Mouse (Mus musculus) ES-Bruce4 (cell line): Measurements from ENCODE around the gene Rpap1. TPM values are rescaled to one million over a fixed set of nuclear protein-coding genes. Genes with fewer than 3 reads are reported as not detected.

ENCODE experiments used
- H3K27ac ChIP-seq: 2 replicates; pipeline ENCODE4 v1.5.1; 2012; ENCODE audit warnings: low read length, inconsistent platforms; ENCODE audit not compliant: insufficient read depth
- H3K27me3 ChIP-seq: 2 replicates; pipeline ENCODE4 v1.6.1; 2012; ENCODE audit warnings: mild to moderate bottlenecking, low read length, inconsistent platforms; ENCODE audit not compliant: control insufficient read depth, poor library complexity, insufficient read depth, severe bottlenecking
- H3K36me3 ChIP-seq: 2 replicates; pipeline ENCODE4 v1.6.1; 2012; ENCODE audit warnings: inconsistent platforms, mild to moderate bottlenecking, low read length, moderate library complexity; ENCODE audit not compliant: control insufficient read depth, poor library complexity, insufficient read depth, severe bottlenecking
- H3K4me1 ChIP-seq: one replicate; pipeline ENCODE4 v1.8.1; 2011; ENCODE audit warnings: low read length; ENCODE audit not compliant: control insufficient read depth, insufficient read depth
- H3K4me3 ChIP-seq: 2 replicates; pipeline ENCODE4 v1.5.1; 2011; ENCODE audit warnings: low read depth, mild to moderate bottlenecking, low read length
- H3K9ac ChIP-seq: 2 replicates; pipeline ENCODE4 v1.6.1; 2012; ENCODE audit warnings: low read depth, mild to moderate bottlenecking, inconsistent platforms; ENCODE audit not compliant: poor library complexity, severe bottlenecking
- H3K9me3 ChIP-seq: replicated peaks from 2 replicates; pipeline ENCODE4 v1.6.1; 2012; ENCODE audit warnings: mild to moderate bottlenecking, low read length, inconsistent platforms; ENCODE audit not compliant: control insufficient read depth, poor library complexity, insufficient read depth, severe bottlenecking
- CTCF ChIP-seq: IDR thresholded peaks from one replicate; pipeline ENCODE4 v1.8.1; 2011; ENCODE audit warnings: low read depth, low read length
- EP300 ChIP-seq: IDR thresholded peaks from 2 replicates; pipeline ENCODE4 v1.6.1; 2011; ENCODE audit warnings: low read depth, low read length; ENCODE audit not compliant: insufficient read depth
- POLR2A ChIP-seq: IDR thresholded peaks from one replicate; pipeline ENCODE4 v1.8.1; 2011; ENCODE audit warnings: low read length; ENCODE audit not compliant: insufficient read depth
- polyA plus RNA-seq: library from polyadenylated mRNA; stranded (reverse); fragments of >200 nt; gene quantifications from 2 replicates; pipeline ENCODE4 v1.2.4, GENCODE M21; 2011; ENCODE audit warnings: low read depth; ENCODE audit not compliant: missing spikeins, insufficient read depth, insufficient read length

The Rpap1 gene
- polyA plus RNA-seq, 1 experiment, result 42.6 TPM

DNA sequence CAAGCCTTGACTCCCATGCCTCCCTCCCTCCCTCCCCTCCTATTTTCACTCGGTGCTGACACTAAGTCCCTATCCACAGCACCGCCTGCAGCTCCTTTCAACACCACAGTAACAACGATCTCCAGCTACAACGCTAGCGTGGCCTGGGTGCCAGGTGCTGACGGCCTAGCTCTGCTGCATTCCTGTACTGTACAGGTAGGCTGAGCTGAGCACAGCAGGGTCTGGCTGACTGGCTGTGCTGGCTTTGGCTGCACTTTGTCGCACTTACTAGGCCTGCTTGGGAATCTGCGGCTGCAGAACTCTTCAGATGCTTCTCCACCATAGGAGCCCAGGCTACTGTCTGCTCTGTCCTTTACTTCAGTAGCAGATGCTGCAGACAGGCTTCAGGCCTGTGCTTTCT lies 18.2 kb upstream of the Rpap1 start:
- no peaks in the 10 kb centered on the region for H3K9me3 ChIP-seq
- peaks cover 25% of the 10 kb centered on the region for H3K4me1 ChIP-seq
- peaks cover 3% of the 10 kb centered on the region; the same call in 1 of the 2 replicates for H3K36me3 ChIP-seq
- H3K27me3 ChIP-seq, result no peaks in the 10 kb centered on the region
- TF ChIP-seq CTCF (no peak), EP300 (no peak), POLR2A (no peak)
- no peak overlapping the region for H3K4me3 ChIP-seq
- no peak overlapping the region for H3K9ac ChIP-seq
- no peak overlapping the region for H3K27ac ChIP-seq

DNA sequence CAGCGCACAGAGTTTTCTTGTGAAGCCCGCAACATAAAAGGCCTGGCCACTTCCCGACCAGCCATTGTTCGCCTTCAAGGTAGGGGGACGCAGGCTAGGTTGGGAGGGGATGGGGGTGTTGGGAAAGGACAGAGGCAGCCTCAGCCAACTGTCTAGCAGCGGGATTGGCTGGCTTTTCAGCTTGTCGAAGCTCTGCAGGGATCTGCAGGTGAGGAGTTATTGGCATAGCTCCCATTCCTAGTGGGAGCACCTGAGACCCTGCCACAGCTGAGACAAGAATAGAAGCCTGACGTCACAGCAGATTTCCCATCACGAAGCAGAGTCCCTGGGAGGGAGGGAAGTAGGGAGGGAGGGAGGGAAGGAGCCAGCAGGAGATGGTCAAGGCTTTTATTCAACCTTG lies 17.4 kb upstream of the Rpap1 start:
- H3K4me1 ChIP-seq, result peaks cover 25% of the 10 kb centered on the region
- H3K4me3 ChIP-seq, result no peak overlapping the region
- H3K27me3 ChIP-seq, result no peaks in the 10 kb centered on the region
- TF ChIP-seq POLR2A, result no peak
- 0 out of 2 replicates have a peak, but pooled peaks have one; percentile 7 for TF ChIP-seq EP300
- no peak overlapping the region for H3K9ac ChIP-seq
- no peaks in the 10 kb centered on the region for H3K9me3 ChIP-seq
- H3K27ac ChIP-seq, result no peak overlapping the region
- no peaks in the 10 kb centered on the region for H3K36me3 ChIP-seq

- Histone ChIP-seq H3K9ac (no peak overlapping the region), H3K36me3 (no peaks in the 10 kb centered on the region), H3K27me3 (no peaks in the 10 kb centered on the region)
Observed at GRCm38 (mm10) chr2:119804275-119804628, 16.9 kb upstream of the Rpap1 start.

DNA sequence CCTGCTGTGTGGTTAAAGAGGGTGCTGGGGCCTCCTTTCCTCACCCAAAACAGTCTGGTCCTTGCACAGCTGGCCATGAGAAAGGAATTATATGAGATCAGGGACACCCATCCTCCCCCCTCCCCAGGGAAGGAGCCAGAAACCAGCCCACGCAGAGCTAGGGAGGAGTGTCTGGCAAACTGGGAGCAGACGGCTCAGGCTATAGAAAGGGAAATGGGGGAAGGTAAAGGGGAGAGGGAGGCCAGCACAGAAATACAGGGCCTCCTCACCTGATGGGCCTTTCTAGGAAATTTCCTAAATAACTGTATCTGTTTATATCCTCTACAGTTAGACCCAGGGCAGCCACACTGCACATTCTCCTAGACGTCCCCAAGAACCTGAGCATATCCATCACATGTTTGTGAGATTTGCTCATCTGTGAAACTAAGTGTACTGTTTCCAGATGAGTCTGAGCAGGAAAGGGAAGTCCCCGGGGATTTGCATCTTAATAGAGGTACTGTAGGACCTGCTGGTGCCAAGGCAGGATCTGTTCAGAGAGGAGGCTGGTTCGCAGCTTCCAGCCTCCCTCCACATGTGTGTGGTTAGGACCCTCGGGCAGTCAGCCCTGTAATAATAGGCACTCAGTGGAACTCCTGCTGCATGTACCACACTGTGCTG lies 16.4 kb upstream of the Rpap1 start:
- Histone ChIP-seq H3K9me3 (no peaks in the 10 kb centered on the region), H3K27me3 (no peaks in the 10 kb centered on the region), H3K4me1 (peaks cover 22% of the 10 kb centered on the region), H3K4me3 (no peak overlapping the region), H3K27ac (peak overlapping the region; percentile 6), H3K36me3 (no peaks in the 10 kb centered on the region), H3K9ac (no peak overlapping the region)
- TF ChIP-seq CTCF, result no peak
- no peak for TF ChIP-seq EP300
- TF ChIP-seq POLR2A, result no peak

More at GRCm38 (mm10) chr2:119804275-119804628, 16.9 kb upstream of the Rpap1 start:
- no peak overlapping the region for H3K4me3 ChIP-seq
- TF ChIP-seq POLR2A, result no peak
- TF ChIP-seq EP300, result no peak
- TF ChIP-seq CTCF, result no peak
- H3K9me3 ChIP-seq, result no peaks in the 10 kb centered on the region
- H3K4me1 ChIP-seq, result peaks cover 23% of the 10 kb centered on the region
- peak overlapping the region; percentile 6 for H3K27ac ChIP-seq

- H3K27ac ChIP-seq, result peak overlapping the region; percentile 23; the same call in 1 of the 2 replicates
- no peak overlapping the region for H3K4me3 ChIP-seq
- H3K9ac ChIP-seq, result no peak overlapping the region
- no peaks in the 10 kb centered on the region for H3K9me3 ChIP-seq
- peak; percentile 81 for TF ChIP-seq EP300
- TF ChIP-seq CTCF, result no peak
- peaks cover 19% of the 10 kb centered on the region for H3K4me1 ChIP-seq
- H3K36me3 ChIP-seq, result no peaks in the 10 kb centered on the region
- no peaks in the 10 kb centered on the region for H3K27me3 ChIP-seq
Observed at GRCm38 (mm10) chr2:119802767-119803617, 15.7 kb upstream of the Rpap1 start.
